Mouse (Mus musculus) embryonic facial prominence, embryonic 13.5 days (tissue): Measurements from ENCODE around the gene Kcnq1. TPM values are rescaled to one million over a fixed set of nuclear protein-coding genes. Genes with fewer than 3 reads are reported as not detected.

Experiments
- ATAC-seq: fragments of 200-750 bp; cut with Nextera tagmentation; 2 replicates; pipeline ENCODE4 v1.8.0; 2017; ENCODE audit warnings: low read depth; ENCODE audit not compliant: insufficient number of reproducible peaks, insufficient read depth, low FRiP score, low TSS enrichment
- H3K27ac ChIP-seq: fragments of 300-500 bp; sonication (generic); 2 replicates; pipeline ENCODE4 v1.5.1; 2015; ENCODE audit warnings: moderate library complexity, mild to moderate bottlenecking, inconsistent platforms
- H3K27me3 ChIP-seq: fragments of 300-500 bp; sonication (generic); 2 replicates; pipeline ENCODE4 v1.6.1; 2015; ENCODE audit warnings: mild to moderate bottlenecking, inconsistent platforms
- H3K36me3 ChIP-seq: fragments of 300-500 bp; sonication (generic); 2 replicates; pipeline ENCODE4 v1.6.1; 2015; ENCODE audit warnings: mild to moderate bottlenecking, inconsistent platforms
- H3K4me1 ChIP-seq: fragments of 300-500 bp; sonication (generic); 2 replicates; pipeline ENCODE4 v1.6.1; 2015; ENCODE audit warnings: inconsistent platforms
- H3K4me2 ChIP-seq: fragments of 300-500 bp; sonication (generic); 2 replicates; pipeline ENCODE4 v1.6.1; 2015; ENCODE audit warnings: moderate library complexity, mild to moderate bottlenecking, inconsistent platforms
- H3K4me3 ChIP-seq: fragments of 300-500 bp; sonication (generic); 2 replicates; pipeline ENCODE4 v1.5.1; 2015; ENCODE audit warnings: mild to moderate bottlenecking, inconsistent platforms
- H3K9ac ChIP-seq: fragments of 300-500 bp; sonication (generic); 2 replicates; pipeline ENCODE4 v1.6.1; 2015; ENCODE audit warnings: mild to moderate bottlenecking, inconsistent platforms
- H3K9me3 ChIP-seq: fragments of 300-500 bp; sonication (generic); 2 replicates; pipeline ENCODE4 v1.6.1; 2016; ENCODE audit warnings: inconsistent platforms
- WGBS: fragments of 180-500 bp; shearing (Covaris S2); methylation state at CpG from one replicate; pipeline ENCODE4 v1.1.7; 2015; ENCODE audit warnings: mixed read lengths; 5-methylcytosine and 5-hydroxymethylcytosine counted together
- polyA plus RNA-seq: library from polyadenylated mRNA; unstranded; fragments of >200 nt; fragmentation: Nextera tagmentation; extraction: Ambion mirVana; gene quantifications from 2 replicates; pipeline ENCODE4 v1.2.1, GENCODE M21; 2015

The Kcnq1 gene
- polyA plus RNA-seq, 1 experiment from 2014 or later, result 0.84 TPM

DNA sequence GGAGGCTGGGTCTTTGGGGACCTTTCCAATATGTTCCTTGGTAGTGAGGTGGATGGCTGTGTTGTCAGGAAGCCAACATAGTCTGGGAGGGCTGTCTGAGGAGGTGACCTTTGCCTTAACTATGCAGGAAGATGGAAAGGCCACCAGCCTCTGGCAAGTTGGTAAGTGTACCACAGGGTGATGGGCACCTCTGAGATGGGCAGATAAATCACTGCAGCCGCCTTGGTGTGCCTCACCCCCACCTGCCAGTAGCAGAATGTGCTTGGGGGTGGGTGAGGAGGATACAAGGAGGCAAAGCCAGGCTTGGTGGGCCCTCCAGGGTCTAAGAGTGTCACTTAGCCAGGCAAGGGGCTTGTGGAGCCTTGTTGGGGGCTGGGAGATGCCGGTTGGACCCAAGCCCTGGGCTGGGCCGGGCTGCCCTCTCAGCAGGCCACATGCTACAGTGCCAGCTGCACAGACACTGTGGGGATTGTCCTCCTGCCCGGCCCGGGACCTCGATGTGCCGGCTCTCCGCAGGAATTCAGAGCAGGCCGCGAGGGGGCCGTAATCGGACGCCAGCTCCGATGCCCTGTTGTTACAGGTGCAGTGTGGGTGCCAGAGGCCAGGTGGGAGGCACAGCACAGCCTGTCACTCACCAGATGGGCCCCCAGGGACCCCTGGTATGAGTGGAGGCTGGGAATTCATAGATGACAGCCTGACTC is 223.1 kb downstream of the Kcnq1 start:
- Histone ChIP-seq H3K4me2 (no peak overlapping the region), H3K36me3 (no peaks in the 10 kb centered on the region), H3K9me3 (no peaks in the 10 kb centered on the region), H3K27ac (no peak overlapping the region; the same call in 1 of the 2 replicates), H3K4me3 (no peak overlapping the region), H3K4me1 (peaks cover 32% of the 10 kb centered on the region), H3K27me3 (no peaks in the 10 kb centered on the region), H3K9ac (no peak overlapping the region)
- WGBS, result 71% methylated on average over 14 of the region's 14 CpGs
- no peak for ATAC-seq

DNA sequence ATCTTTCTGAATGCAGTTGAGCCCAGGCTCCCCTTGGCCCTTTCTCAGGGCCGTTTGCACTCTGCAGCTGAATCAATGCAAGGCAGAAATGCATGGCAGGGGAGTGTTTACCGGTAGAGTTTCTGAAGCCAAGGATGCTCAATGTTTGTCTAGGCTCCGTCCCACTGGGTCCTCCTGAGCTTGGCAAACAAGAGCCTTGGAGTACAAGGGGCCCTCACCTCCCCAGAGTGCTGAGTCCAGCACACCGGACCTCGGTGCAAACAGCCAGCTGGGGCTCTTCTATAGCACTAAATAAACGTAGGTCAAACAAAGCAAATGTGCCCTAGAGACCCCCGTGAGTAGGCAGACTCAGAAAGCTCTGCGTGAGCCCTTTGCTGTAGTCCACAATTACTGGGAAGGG is 226.9 kb downstream of the Kcnq1 start:
- no peaks in the 10 kb centered on the region for H3K9me3 ChIP-seq
- ATAC-seq, result no peak
- no peak overlapping the region for H3K4me2 ChIP-seq
- H3K27me3 ChIP-seq, result no peaks in the 10 kb centered on the region
- no peak overlapping the region for H3K4me3 ChIP-seq
- peaks cover 21% of the 10 kb centered on the region for H3K4me1 ChIP-seq
- H3K36me3 ChIP-seq, result no peaks in the 10 kb centered on the region
- H3K27ac ChIP-seq, result peak overlapping the region; percentile 5; the same call in 1 of the 2 replicates
- H3K9ac ChIP-seq, result no peak overlapping the region
- WGBS, result 63% methylated on average over 8 of the region's 8 CpGs

DNA sequence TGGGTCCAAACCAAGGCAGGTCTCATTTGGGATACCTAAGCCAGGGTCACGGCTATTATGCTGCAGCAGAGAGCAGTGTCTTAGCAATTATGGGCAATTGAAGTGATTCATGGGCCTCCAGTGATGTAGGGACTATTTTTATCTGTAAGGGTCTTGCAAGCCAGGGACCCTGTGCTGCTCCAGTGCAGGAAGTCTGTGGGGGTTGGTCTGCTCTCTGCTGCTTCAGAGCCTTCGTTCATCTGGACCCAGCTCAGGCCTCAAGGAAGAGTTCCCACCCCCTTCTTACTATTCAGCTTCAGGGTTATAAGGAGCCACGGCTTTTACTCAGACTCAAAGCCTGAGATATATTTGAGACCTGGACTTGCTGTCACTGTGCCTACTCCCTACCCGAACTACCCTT is 227.4 kb downstream of the Kcnq1 start:
- Histone ChIP-seq H3K27ac (peak overlapping the region; percentile 5; the same call in 1 of the 2 replicates), H3K4me2 (no peak overlapping the region), H3K4me3 (no peak overlapping the region), H3K9me3 (no peaks in the 10 kb centered on the region), H3K9ac (no peak overlapping the region), H3K36me3 (no peaks in the 10 kb centered on the region), H3K4me1 (peaks cover 21% of the 10 kb centered on the region), H3K27me3 (no peaks in the 10 kb centered on the region)
- no peak for ATAC-seq
- 40% methylated on average over 4 of the region's 4 CpGs for WGBS

DNA sequence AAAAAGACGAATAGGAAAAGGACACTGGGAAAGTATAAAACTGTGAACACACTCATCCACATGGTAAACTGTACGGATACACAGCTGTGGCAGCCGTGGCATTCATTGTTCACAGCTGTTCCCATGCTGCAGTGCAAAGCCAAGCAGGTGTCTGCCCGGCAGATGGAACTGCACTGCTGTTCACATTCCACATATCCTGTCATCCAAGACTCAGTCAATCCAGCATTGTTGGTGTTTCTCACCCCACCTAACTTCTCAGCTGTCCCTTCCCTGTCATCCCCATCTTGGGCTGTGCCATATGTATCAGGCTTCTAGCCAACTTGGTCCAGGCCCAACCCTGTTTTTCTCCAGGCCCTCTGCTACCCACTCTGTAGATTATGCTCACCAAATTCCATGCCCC is 232.5 kb downstream of the Kcnq1 start:
- Histone ChIP-seq H3K4me1 (peaks cover 26% of the 10 kb centered on the region), H3K27me3 (no peaks in the 10 kb centered on the region), H3K4me3 (no peak overlapping the region), H3K36me3 (no peaks in the 10 kb centered on the region), H3K4me2 (no peak overlapping the region), H3K9ac (no peak overlapping the region), H3K9me3 (no peaks in the 10 kb centered on the region), H3K27ac (no peak overlapping the region)
- WGBS, result 69% methylated on average over 4 of the region's 4 CpGs
- no peak for ATAC-seq

DNA sequence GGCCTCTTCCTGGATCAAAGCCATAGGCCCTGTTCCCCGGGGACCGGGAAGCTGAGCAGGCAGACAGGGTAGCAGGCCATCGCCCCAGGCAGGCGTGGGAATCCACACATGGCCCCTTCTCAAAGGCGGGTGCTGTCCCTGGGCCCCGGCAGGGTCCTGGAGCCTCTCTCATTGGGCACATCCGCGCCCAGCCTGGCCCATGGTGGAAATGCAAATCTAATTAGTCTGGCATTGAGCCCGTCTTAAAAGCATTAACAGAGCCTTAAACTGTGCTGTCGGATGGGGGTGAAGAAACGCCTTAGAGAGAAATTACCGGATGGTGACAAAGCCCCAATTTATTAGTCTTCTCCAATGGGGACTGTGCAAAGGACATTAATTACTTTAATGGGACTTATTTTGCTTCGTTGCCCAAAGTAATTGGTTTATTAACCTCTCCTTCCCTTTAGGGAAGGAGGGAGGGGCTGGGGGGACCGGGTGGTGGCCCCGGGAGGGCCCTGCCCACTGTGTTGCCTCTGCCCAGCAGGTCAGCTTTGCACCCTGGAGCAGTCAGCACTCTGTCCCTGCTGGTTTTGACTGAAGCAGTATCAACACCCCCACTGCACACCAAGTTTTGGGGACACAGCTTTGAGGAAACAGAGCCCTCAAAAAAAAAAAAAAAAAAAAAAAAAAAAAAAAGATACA is 234.6 kb downstream of the Kcnq1 start:
- Histone ChIP-seq H3K4me3 (no peak overlapping the region), H3K27ac (no peak overlapping the region), H3K4me1 (peaks cover 31% of the 10 kb centered on the region), H3K9ac (no peak overlapping the region), H3K27me3 (no peaks in the 10 kb centered on the region), H3K4me2 (no peak overlapping the region), H3K9me3 (no peaks in the 10 kb centered on the region), H3K36me3 (no peaks in the 10 kb centered on the region)
- WGBS, result 48% methylated on average over 15 of the region's 15 CpGs
- no peak for ATAC-seq

DNA sequence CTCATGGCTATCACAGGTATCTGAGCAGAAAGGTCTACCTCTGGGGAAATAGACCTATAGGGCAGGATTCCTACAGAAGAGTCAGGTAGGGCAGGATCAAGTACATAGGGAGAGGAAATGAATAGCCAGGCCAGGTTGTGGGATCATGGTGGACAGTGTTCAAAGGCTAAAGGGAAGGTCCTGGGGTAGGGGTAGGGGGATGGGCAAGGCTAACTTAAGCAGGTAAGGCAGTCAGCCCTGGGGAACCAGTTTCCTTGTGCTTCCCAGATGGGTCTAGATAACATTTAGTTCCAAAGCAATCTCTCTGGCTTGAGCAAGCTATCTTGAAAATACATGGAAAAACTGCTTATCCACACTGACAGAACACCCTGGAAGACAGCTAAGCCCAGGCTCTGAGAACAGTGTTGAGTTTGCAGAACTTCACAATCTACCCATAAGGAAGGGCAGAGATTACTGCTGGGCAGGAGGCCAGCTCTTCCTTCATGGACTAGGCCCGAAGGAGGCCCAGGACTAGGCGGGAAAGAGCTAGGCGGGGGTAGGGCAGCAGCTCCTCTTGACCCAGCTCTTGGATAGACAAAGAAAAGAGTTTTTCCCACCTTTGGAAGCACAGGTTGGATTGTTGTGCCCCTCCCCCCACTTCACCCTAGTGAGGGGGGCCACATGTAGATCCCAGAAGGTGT is 235.3 kb downstream of the Kcnq1 start:
- no peaks in the 10 kb centered on the region for H3K36me3 ChIP-seq
- H3K27ac ChIP-seq, result 0 out of 2 replicates have a peak overlapping the region, but pooled peaks have one; percentile 28
- 74% methylated on average over 3 of the region's 3 CpGs for WGBS
- no peaks in the 10 kb centered on the region for H3K27me3 ChIP-seq
- ATAC-seq, result no peak
- no peaks in the 10 kb centered on the region for H3K9me3 ChIP-seq
- no peak overlapping the region for H3K4me2 ChIP-seq
- H3K9ac ChIP-seq, result no peak overlapping the region
- H3K4me1 ChIP-seq, result peaks cover 31% of the 10 kb centered on the region
- H3K4me3 ChIP-seq, result no peak overlapping the region

DNA sequence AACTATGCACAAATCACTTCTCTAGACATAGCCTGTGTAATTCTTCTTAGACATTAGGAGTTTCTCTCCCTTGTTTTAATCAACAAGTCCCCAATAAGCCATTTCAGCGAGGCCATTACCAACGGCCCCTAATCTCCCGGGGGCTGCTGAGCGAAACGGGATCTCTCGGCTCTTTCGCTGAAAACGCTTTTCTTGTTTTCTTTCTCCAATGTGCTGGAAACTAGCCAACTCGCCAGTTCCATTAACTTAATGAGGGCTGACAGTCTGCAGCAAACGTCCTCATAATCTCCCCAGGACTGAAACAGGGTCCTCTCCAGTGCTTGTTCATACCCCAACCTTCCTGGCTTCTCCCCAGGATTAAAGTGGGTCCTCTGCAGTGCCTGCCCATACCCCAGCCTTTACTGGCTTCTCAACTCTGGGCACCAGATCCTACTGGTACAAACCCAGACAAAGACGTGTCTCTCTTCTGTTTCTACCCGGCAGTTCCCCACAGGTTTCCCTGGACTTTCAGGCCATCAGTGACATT is 237.7 kb downstream of the Kcnq1 start:
- ATAC-seq, result no peak
- no peak overlapping the region for H3K4me3 ChIP-seq
- H3K27me3 ChIP-seq, result no peaks in the 10 kb centered on the region
- 12% methylated on average over 12 of the region's 12 CpGs for WGBS
- H3K9me3 ChIP-seq, result no peaks in the 10 kb centered on the region
- H3K36me3 ChIP-seq, result no peaks in the 10 kb centered on the region
- 0 out of 2 replicates have a peak overlapping the region, but pooled peaks have one; percentile 21 for H3K9ac ChIP-seq
- peaks cover 31% of the 10 kb centered on the region for H3K4me1 ChIP-seq
- H3K27ac ChIP-seq, result peak overlapping the region; percentile 72
- peak overlapping the region; percentile 34 for H3K4me2 ChIP-seq

DNA sequence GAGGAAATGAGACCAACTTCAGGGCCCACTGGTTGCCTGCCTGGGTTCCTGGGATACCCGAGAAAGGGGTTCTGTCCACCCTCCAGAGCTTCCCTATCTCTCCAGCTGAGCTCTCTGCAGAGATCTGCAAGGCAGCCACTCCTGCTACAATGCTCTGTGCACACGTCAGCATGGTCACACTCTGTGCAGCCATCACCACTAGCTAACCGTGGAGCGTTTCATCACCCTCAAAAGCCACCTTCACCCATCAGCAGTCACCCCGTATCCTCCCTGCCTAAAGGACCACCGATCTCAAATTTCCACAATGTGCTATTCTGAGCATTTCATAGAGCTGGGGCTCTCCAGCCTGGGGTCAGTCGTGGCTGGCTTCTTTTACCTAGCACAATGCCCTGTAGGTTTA is 243.1 kb downstream of the Kcnq1 start:
- Histone ChIP-seq H3K4me1 (peaks cover 3% of the 10 kb centered on the region), H3K9me3 (no peaks in the 10 kb centered on the region), H3K4me2 (no peak overlapping the region), H3K4me3 (no peak overlapping the region), H3K27ac (no peak overlapping the region), H3K36me3 (no peaks in the 10 kb centered on the region), H3K27me3 (no peaks in the 10 kb centered on the region; the same call in 1 of the 2 replicates), H3K9ac (no peak overlapping the region)
- ATAC-seq, result no peak
- WGBS, result 74% methylated on average over 7 of the region's 7 CpGs

DNA sequence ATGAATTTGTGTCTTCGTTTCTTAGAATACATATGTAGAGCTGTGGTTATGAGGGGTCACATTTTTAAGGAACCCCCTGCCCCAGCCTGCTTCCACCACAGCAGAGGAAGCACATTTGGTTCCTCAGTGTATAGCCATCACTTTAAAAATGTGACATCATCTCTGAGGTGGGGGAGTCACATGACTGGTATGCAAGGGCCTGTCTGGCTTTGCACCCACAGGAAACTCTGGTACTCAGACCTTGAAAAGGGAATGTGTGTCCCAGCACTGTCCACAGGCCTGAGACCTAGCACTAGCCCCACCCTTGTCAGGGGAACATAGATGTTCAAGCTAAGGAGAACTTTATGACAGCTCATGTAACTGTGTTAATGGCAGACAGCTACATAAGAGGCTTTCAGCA is 243.7 kb downstream of the Kcnq1 start:
- no peaks in the 10 kb centered on the region for H3K4me1 ChIP-seq
- H3K36me3 ChIP-seq, result no peaks in the 10 kb centered on the region
- H3K9ac ChIP-seq, result no peak overlapping the region
- no peak overlapping the region for H3K4me2 ChIP-seq
- no peak overlapping the region for H3K27ac ChIP-seq
- ATAC-seq, result no peak
- 83% methylated on average over 1 of the region's 1 CpGs for WGBS
- H3K27me3 ChIP-seq, result no peaks in the 10 kb centered on the region; the same call in 1 of the 2 replicates
- H3K9me3 ChIP-seq, result no peaks in the 10 kb centered on the region
- no peak overlapping the region for H3K4me3 ChIP-seq

DNA sequence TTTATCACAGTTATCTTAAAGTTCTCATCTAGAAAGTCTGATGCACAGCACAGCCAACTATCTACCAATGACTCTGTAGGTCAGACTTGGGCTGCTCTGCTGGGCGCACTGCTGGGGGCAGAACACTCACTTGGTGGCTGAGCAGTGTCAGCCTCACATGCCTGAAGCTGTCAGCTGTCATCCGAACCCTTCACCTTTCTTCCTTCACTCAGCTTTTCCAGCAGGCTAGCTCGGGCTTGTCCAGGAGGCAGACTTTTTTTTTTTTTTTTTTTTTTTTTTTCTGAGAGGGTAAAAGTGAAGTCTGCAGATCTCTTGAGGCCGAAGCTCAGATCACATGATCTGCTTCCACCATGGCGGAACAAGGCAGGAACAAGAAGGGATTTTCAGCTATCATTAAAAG is 249.7 kb downstream of the Kcnq1 start:
- Histone ChIP-seq H3K4me3 (no peak overlapping the region), H3K27ac (no peak overlapping the region), H3K9ac (no peak overlapping the region), H3K4me2 (no peak overlapping the region), H3K4me1 (peaks cover 6% of the 10 kb centered on the region), H3K9me3 (no peaks in the 10 kb centered on the region), H3K27me3 (no peaks in the 10 kb centered on the region; the same call in 1 of the 2 replicates), H3K36me3 (no peaks in the 10 kb centered on the region)
- 53% methylated on average over 5 of the region's 5 CpGs for whole genome bisulfite sequencing
- no peak for ATAC-seq

DNA sequence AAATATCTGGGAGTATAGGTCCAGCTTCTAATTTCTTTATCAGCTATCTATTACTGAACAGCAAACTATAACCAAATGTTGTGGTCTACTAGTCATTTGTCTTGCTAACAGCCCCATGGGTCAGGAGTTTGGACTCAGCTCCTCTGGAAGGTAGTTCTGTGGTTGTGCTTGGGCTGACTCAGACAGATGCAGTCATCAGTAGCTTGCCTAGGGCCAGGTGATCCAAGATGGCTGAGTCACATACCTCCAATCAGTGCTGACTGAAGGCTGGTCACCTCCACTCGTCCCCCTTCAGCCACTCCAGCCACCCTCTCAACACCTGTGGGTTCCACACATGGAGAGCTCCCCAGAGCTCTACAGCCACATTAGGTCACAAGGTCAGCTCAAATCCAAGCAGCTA is 250.9 kb downstream of the Kcnq1 start:
- no peak for ATAC-seq

More for the DNA sequence above, 250.9 kb downstream of the Kcnq1 start:
- Histone ChIP-seq H3K9ac (no peak overlapping the region), H3K27me3 (no peaks in the 10 kb centered on the region; the same call in 1 of the 2 replicates), H3K4me1 (peaks cover 6% of the 10 kb centered on the region), H3K4me2 (no peak overlapping the region), H3K4me3 (no peak overlapping the region), H3K27ac (no peak overlapping the region), H3K9me3 (no peaks in the 10 kb centered on the region), H3K36me3 (no peaks in the 10 kb centered on the region)
- 46% methylated on average over 1 of the region's 1 CpGs for WGBS
